Mouse (Mus musculus): Measurements from ENCODE around the gene Zfp949. TPM values are rescaled to one million over a fixed set of nuclear protein-coding genes. Genes with fewer than 3 reads are reported as not detected.
A peak's percentile ranks its signal among the peaks of the same experiment; 100 is the strongest.
"Not testable (repeated sequence)": the region's sequence is repeated elsewhere in the genome, so short reads cannot be mapped to it uniquely, and the experiment has no call there.

The Zfp949 gene
- polyA plus RNA-seq, 1 experiment from 2014 or later = 6.3 TPM

DNA sequence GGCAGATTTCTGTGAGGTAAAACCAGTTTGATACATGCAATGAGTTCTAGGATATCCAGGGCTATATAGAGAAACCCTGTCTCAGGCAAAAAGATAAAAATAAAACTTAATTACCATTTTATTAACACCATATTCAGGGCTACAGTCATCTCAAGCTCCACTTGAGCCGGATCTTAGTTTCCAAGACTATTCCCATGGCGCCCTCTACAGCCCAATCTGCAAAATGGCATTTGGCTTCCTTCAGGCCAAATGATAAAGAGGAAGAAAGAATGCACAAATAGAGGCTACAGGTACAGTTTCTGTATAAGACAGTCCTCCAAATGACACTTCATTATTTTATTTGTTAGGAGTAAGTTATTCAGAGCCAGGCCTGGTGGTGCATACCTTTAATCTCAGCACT lies 1.7 kb upstream of the Zfp949 start:
- H3K4me2 ChIP-seq = no peak overlapping the region
- H3K9ac ChIP-seq = no peak overlapping the region
- no peak overlapping the region for H3K27ac ChIP-seq (replicated peaks)
- no peaks in the 10 kb centered on the region for H3K9me3 ChIP-seq
- no peak for ATAC-seq (ENCODE audit: extremely low read depth, insufficient number of reproducible peaks, low FRiP score, low TSS enrichment)
- H3K4me1 ChIP-seq = peaks cover 19% of the 10 kb centered on the region
- 4% methylated on average over 2 of the region's 2 CpGs for WGBS
- H3K36me3 ChIP-seq = no peaks in the 10 kb centered on the region
- H3K4me3 ChIP-seq = no peak overlapping the region
- no peaks in the 10 kb centered on the region for H3K27me3 ChIP-seq (replicated peaks)

DNA sequence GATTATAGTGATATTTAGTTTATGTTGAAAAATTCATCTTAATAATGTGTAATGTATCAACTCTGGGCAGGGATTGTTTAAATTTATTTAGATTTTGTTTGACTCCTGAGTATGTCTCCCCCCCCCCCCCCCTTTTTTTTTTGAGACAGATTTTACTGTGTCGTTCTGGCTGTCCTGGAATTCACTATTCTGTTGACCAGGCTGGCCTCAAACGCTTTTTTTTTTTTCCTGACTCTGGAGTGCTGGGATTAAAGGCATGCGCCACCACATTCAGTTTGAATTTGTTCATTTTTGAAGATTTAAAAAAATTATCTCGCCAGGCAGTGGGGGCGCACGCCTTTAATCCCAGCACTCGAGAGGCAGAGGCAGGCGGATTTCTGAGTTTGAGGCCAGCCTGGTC lies 1.2 kb upstream of the Zfp949 start:
- Histone ChIP-seq H3K36me3 (no peaks in the 10 kb centered on the region), H3K9me3 (no peaks in the 10 kb centered on the region), H3K4me3 (no peak overlapping the region), H3K27me3 (replicated peaks) (no peaks in the 10 kb centered on the region), H3K27ac (replicated peaks) (no peak overlapping the region), H3K4me1 (peaks cover 19% of the 10 kb centered on the region), H3K9ac (no peak overlapping the region), H3K4me2 (no peak overlapping the region)
- no peak for ATAC-seq (ENCODE audit: extremely low read depth, insufficient number of reproducible peaks, low FRiP score, low TSS enrichment)
- 53% methylated on average over 8 of the region's 8 CpGs for WGBS

DNA sequence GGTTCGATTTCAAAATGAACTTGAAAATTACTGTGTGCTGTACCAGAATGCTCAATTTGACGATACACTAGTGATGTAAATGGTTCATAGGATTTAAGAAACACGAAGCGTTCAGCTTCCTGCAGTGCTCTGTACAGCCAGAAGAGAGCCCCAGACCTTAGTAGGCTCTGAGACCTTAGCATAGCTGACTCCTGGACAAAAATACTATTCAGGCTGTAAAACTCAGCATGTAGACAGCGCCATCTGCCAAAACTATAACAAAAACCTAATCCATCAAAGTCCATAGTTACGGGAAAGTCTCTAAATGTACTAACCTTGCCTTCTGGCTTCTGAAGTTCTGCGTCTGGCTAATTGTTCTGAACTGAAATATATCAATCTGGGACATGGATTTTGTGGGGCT lies 550 bp upstream of the Zfp949 start:
- Histone ChIP-seq H3K27me3 (replicated peaks) (no peaks in the 10 kb centered on the region), H3K4me2 (peak overlapping the region; percentile 86), H3K9me3 (no peaks in the 10 kb centered on the region), H3K9ac (peak overlapping the region; percentile 89), H3K27ac (replicated peaks) (no peak overlapping the region), H3K36me3 (peaks cover under 1% of the 10 kb centered on the region), H3K4me1 (peaks cover 19% of the 10 kb centered on the region), H3K4me3 (peak overlapping the region; percentile 92)
- no peak for ATAC-seq (ENCODE audit: extremely low read depth, insufficient number of reproducible peaks, low FRiP score, low TSS enrichment)
- 27% methylated on average over 7 of the region's 7 CpGs for WGBS

DNA sequence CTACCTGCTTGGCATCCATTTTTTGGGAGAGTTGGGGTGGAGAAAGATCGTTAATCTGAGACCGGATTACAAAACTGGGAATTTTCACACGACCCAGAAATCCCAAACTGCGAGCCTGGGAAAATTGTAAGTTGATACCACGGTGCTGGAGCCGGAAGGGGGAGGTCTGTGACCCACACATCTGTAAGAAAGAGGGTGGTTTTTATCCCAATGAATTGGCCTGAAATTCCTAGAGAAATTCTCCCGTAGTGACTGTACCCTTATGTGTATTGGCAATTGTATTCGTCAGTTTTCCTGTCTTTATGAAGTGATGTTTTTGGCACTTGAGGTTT lies 760 bp downstream of the Zfp949 start:
- Histone ChIP-seq H3K27ac (replicated peaks) (peak overlapping the region; percentile 84), H3K9ac (peak overlapping the region; percentile 89), H3K4me3 (peak overlapping the region; percentile 92), H3K27me3 (replicated peaks) (no peaks in the 10 kb centered on the region), H3K4me2 (peak overlapping the region; percentile 86), H3K9me3 (no peaks in the 10 kb centered on the region), H3K4me1 (peaks cover 19% of the 10 kb centered on the region), H3K36me3 (peaks cover 12% of the 10 kb centered on the region)
- 2% methylated on average over 8 of the region's 8 CpGs for WGBS
- ATAC-seq (ENCODE audit: extremely low read depth, insufficient number of reproducible peaks, low FRiP score, low TSS enrichment) = no peak

DNA sequence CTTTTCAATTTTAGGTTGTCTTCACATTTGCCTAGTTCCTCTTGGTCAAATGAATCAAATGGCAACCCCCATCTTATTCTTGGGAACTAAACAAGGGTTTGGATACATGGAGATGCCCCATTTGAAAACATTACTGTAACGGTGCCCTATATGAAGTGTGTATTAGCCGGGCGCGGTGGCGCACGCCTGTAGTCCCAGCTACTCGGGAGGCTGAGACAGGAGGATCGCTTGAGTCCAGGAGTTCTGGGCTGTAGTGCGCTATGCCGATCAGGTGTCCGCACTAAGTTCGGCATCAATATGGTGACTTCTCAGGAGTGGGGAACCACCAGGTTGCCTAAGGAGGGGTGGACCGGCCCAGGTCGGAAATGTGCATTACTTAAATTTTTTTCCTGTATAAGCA lies 5.3 kb downstream of the Zfp949 start:
- H3K36me3 ChIP-seq = peaks cover 43% of the 10 kb centered on the region
- no peaks in the 10 kb centered on the region for H3K9me3 ChIP-seq
- H3K9ac ChIP-seq = no peak overlapping the region
- H3K4me2 ChIP-seq = no peak overlapping the region
- H3K4me3 ChIP-seq = no peak overlapping the region
- H3K27ac ChIP-seq (replicated peaks) = no peak overlapping the region
- no peaks in the 10 kb centered on the region for H3K27me3 ChIP-seq (replicated peaks)
- peaks cover 15% of the 10 kb centered on the region for H3K4me1 ChIP-seq
- WGBS = 98% methylated on average over 14 of the region's 14 CpGs
- ATAC-seq (ENCODE audit: extremely low read depth, insufficient number of reproducible peaks, low FRiP score, low TSS enrichment) = no peak

DNA sequence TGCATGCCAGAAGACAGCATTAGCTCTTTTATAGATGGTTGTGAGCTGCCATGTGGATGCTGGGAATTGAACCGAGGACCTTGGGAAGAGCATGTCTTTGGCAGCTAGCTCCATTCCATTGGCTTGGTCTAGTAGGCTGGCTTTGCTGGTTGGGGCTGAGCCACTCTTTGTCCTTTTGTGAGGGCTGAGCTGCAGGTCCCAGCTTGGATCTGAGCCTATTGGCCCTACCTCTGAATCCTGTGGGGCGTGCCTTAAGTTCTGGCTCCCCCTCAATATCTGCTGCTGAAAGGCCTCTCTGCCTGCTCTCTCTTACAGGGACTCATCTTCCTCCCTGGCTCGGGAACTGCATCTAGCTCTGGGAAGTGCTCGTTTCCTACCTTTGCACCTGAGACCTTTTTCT lies 10.3 kb downstream of the Zfp949 start:
- Histone ChIP-seq H3K9me3 (0 out of 2 replicates have a peak, but pooled peaks cover 6% of the 10 kb centered on the region), H3K4me3 (no peak overlapping the region), H3K36me3 (peaks cover 77% of the 10 kb centered on the region), H3K4me1 (no peaks in the 10 kb centered on the region), H3K27me3 (replicated peaks) (no peaks in the 10 kb centered on the region), H3K27ac (replicated peaks) (no peak overlapping the region), H3K9ac (no peak overlapping the region), H3K4me2 (no peak overlapping the region)
- 89% methylated on average over 4 of the region's 4 CpGs for WGBS
- no peak for ATAC-seq (ENCODE audit: extremely low read depth, insufficient number of reproducible peaks, low FRiP score, low TSS enrichment)

DNA sequence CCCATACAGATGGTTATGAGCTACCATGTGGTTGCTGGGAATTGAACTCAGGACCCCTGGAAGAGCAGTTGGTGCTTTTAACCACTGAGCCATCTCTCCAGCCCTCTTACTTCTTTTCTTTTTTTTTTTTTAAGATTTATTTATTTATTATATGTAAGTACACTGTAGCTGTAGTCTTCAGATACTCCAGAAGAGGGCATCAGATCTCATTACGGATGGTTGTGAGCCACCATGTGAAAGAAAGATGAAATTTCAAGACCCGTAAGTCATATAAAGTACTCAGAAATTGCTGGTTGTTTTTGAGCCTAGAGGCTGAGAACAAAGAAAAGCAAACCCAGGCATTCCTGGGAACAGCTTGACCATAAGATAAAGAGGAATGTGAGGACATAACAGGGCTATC lies 13.7 kb downstream of the Zfp949 start:
- not testable (repeated sequence) for H3K4me1 ChIP-seq; H3K4me3 ChIP-seq; H3K9ac ChIP-seq; H3K27me3 ChIP-seq (replicated peaks); ATAC-seq (ENCODE audit: extremely low read depth, insufficient number of reproducible peaks, low FRiP score, low TSS enrichment); H3K4me2 ChIP-seq; H3K27ac ChIP-seq (replicated peaks)
- peaks cover 76% of the 10 kb centered on the region for H3K36me3 ChIP-seq
- 92% methylated on average over 2 of the region's 2 CpGs for WGBS
- 0 out of 2 replicates have a peak, but pooled peaks cover 11% of the 10 kb centered on the region for H3K9me3 ChIP-seq

DNA sequence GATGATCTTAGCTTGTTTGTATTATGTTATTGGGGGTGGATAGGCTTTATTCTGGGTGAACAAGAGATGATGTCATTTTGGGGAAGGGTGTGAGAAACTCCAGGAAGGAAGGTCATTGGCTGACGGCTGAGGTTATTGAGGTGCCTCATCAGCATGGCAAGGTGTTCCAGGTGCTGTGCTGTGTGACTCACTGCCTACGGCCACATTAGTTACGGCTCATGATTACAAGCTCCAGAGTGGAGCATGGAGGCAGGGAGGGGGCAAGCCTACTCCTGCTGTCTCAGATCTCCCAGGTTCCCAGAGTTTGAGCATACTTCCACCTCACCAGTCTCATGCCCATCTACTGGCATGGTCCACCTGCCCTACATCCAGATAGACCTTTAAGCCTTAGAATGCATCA lies 22.7 kb downstream of the Zfp949 start:
- H3K4me3 ChIP-seq; H3K4me1 ChIP-seq; H3K27me3 ChIP-seq (replicated peaks); H3K4me2 ChIP-seq; H3K27ac ChIP-seq (replicated peaks); H3K9ac ChIP-seq; ATAC-seq (ENCODE audit: extremely low read depth, insufficient number of reproducible peaks, low FRiP score, low TSS enrichment): not testable (repeated sequence)
- Histone ChIP-seq H3K36me3 (peaks cover 52% of the 10 kb centered on the region), H3K9me3 (peaks cover 36% of the 10 kb centered on the region)
- 94% methylated on average over 3 of the region's 3 CpGs for WGBS

DNA sequence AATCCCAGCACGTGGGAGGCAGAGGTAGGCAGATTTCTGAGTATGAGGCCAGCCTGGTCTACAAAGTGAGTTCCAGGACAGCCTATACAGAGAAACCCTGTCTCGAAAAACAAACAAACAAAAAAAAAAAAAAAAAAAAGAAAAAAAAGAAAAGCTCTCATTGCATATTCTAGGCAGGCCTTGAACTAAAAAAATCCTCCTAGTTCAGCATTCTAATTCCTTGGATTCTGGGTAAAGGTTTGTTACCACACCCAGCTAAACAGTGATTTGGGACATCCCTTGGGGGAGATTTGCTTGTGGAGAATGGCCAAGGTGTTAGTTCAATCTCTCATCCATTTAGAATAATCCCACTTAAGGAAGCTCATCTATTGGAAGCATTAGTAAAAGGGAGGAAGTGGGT lies 32.8 kb downstream of the Zfp949 start, which contains the start of gene Trim43a:
Trim43a (plus strand) TSS at position 301 of the 400 bp plus-strand sequence.
- not testable (repeated sequence) for ATAC-seq (ENCODE audit: extremely low read depth, insufficient number of reproducible peaks, low FRiP score, low TSS enrichment); H3K4me2 ChIP-seq; H3K27ac ChIP-seq (replicated peaks); H3K9ac ChIP-seq; H3K4me3 ChIP-seq; H3K36me3 ChIP-seq; H3K9me3 ChIP-seq; H3K4me1 ChIP-seq; H3K27me3 ChIP-seq (replicated peaks)
- 53% methylated on average over 2 of the region's 2 CpGs for WGBS

DNA sequence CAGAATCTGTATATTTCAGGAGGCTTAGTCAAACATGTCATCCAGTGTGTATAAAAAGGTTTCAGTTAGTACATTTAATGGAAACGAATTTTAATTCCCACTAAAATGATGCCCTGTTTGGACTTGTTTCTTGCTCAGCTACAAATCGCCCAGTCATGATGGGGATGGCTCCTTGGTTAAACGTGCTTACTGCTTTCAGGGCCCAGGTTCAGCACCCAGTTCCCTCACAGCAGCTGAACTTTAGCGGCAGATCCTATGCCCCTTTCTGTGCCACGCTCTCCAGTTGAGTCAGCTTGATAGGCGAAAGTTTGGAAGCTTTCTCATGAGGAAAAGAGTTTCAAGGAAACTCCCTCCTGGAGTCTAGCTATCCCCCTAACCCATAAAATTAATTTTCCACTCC lies 45.9 kb downstream of the Zfp949 start:
- 77% methylated on average over 6 of the region's 6 CpGs for WGBS
- ATAC-seq (ENCODE audit: extremely low read depth, insufficient number of reproducible peaks, low FRiP score, low TSS enrichment) = not testable (repeated sequence)

DNA sequence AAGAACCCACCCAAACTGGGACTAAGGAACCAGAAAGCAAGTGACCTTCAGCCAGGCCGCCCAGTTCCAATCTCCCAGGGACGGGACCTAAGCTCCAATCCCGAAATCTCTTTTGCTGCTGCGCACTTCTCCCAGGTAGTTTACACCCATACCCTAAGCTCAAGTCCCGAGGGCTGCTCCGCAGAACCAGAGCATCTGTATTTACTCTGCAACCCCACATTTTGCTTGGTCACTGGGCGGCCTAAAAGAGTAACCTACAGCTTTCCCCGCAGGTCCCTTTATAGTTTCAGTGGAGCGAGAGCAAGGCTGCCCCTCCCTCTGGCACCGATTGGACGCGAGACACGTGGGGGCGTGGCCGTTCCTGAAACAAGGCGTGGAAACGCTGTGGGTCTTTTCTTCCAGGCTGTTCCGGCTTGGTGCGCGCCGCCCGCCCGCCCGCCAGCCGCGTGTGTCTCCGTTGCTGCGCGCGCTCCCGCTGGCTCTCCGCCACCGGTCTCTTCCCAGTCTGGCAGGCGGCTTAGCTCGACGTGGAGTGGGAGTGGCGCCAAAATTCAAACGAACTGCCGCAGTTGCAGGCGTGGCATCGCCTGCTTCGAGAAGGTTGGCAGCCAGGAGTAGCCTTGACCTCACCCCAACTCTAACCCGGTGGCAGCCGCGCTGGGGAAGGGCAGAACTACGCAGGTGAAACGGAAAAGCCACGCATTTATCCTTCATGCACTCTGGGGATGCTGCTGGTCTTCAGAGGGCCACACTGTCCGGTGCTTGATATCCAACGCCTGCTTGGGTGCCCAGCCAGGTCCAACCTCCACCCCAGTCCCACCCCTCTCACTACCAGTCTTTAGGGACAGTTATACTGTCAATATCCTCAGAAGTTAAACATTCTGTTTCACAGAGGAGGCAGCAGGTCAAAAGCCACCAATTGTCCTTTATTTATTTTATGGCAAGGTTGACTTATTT lies 51.7 kb downstream of the Zfp949 start:
- H3K4me1 ChIP-seq, H3K36me3 ChIP-seq: not testable (repeated sequence)

More for the DNA sequence above, 45.9 kb downstream of the Zfp949 start:
- not testable (repeated sequence) for H3K4me3 ChIP-seq; H3K36me3 ChIP-seq; H3K4me2 ChIP-seq; H3K27me3 ChIP-seq (replicated peaks); H3K4me1 ChIP-seq; H3K9ac ChIP-seq; H3K9me3 ChIP-seq; H3K27ac ChIP-seq (replicated peaks)

More for the DNA sequence above, 51.7 kb downstream of the Zfp949 start:
- peak overlapping the region; percentile 77 for H3K9ac ChIP-seq
- peak overlapping the region; percentile 68 for H3K4me2 ChIP-seq
- not testable (repeated sequence) for H3K9me3 ChIP-seq; H3K27me3 ChIP-seq (replicated peaks)
- H3K4me3 ChIP-seq = peak overlapping the region; percentile 49
- peak overlapping the region; percentile 62; the same call in 1 of the 2 replicates for H3K27ac ChIP-seq (replicated peaks)
- 1% methylated on average over 47 of the region's 50 CpGs for WGBS
- ATAC-seq (ENCODE audit: extremely low read depth, insufficient number of reproducible peaks, low FRiP score, low TSS enrichment) = peak; percentile 89

All from heart, embryonic 13.5 days (tissue).